Mouse (Mus musculus) urinary bladder, postnatal 14 days (tissue): ENCODE measurements around the gene Bank1.
"Not testable (repeated sequence)": the region's sequence is repeated elsewhere in the genome, so short reads cannot be mapped to it uniquely, and the experiment has no call there.

Experiments used
- DNase-seq: peaks from one replicate; pipeline ENCODE4 v3.0.0; 2021; ENCODE audit warnings: low spot score

Gene Bank1

GRCm38 (mm10) chr3:136325783-136326182, at the start of gene Bank1:
TSS of gene Bank1 (minus strand) at chr3:136326066.
- peak; percentile 5 for DNase-seq

GRCm38 (mm10) chr3:136369916-136370315, 44.0 kb upstream of the Bank1 start:
- DNase-seq, result no peak

GRCm38 (mm10) chr3:136369466-136369865, 43.6 kb upstream of the Bank1 start:
- DNase-seq, result no peak

DNA sequence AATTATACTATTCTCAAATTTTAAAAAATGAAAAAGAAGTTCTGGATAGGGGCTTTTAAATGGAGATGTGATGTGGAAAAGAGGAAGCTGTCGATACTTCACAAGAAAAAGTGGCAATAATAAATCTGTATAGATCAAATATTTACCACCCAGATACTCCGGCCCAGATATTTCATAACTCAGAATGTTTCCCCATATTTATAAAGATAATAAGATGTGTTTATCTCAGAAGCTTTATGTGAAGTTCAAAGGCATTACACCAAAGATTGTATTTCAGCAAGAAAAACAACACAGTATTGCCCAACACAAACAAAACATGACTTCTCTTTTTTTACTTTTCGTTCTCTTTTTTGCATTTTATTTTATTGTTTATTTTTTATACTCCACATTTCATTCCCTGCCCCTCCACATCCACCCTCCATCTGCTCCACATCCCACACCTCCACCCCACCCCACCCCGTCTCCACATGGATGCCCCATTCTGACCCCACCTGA, 42.7 kb upstream of the Bank1 start:
- no peak for DNase-seq

GRCm38 (mm10) chr3:136349690-136350089, 23.8 kb upstream of the Bank1 start:
- no peak for DNase-seq

DNA sequence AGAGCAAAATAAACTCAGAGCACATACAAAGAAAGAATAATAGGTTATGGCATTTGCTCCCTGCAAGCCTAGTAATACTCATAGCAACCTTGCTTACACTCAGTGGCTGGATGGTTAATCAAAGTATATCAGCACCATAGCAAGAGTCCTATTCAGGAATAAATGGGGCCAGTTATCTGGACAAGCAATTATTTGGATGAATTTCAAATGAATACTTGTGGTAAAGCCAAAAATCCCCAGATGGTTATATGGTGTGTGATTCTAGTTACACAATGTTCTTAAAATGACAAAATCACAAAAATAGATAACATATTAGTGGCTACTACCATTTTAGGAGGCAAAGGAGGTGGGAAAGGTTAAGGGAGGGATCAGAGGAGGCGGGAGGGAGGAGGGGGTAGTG, 22.7 kb upstream of the Bank1 start:
- no peak for DNase-seq

GRCm38 (mm10) chr3:136347277-136347676, 21.4 kb upstream of the Bank1 start:
- no peak for DNase-seq

- no peak for DNase-seq
Observed at GRCm38 (mm10) chr3:136341911-136342310, 16.0 kb upstream of the Bank1 start.

- no peak for DNase-seq
Observed at GRCm38 (mm10) chr3:136339896-136340295, 14.0 kb upstream of the Bank1 start.

DNA sequence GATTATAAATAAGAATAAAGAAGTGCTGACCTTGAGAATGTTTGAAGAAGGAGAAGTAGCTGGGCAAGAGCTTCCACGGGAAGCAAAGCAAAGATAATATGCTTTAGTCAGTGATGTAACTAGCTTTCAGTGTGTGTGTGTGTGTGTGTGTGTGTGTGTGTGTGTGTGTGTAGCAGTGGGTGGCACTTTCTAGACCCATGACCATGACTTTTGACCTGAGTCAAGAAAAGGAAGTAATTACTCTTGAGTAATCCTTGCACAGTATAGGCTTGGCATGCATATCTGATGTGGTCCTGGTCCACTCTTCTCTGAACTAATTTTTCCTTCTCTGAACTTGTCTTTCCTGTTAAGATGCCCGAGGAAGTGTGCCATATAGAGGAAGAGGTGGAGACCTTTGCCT, 5.3 kb upstream of the Bank1 start:
- DNase-seq, result no peak

GRCm38 (mm10) chr3:136330043-136330442, 4.2 kb upstream of the Bank1 start:
- DNase-seq, result no peak

GRCm38 (mm10) chr3:136329133-136329532, 3.3 kb upstream of the Bank1 start:
- DNase-seq, result no peak

- DNase-seq, result not testable (repeated sequence)
Observed at GRCm38 (mm10) chr3:136324716-136325115, 1.1 kb downstream of the Bank1 start.

GRCm38 (mm10) chr3:136321936-136322335, 3.9 kb downstream of the Bank1 start:
- DNase-seq, result no peak

DNA sequence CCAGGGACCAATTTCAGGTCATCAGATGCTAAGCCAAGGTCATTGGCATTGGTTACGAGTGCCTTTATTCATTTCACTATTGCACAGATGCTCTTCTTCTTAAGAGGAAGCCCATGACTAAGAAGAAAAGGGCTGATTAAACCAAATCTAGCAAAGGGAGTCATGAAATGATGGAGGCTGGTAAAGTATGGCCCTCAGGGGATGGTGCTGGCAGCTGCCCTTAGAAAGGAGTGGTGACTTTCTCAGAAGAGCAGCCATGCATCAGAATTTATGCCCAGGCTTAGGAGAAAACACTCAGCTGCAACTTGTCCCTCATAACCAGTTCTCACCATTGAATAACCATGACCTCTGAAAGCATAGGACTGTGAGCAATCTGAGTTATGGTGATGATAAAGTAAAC, 17.4 kb downstream of the Bank1 start:
- DNase-seq, result no peak

- DNase-seq, result no peak
Observed at GRCm38 (mm10) chr3:136306564-136307158, 19.2 kb downstream of the Bank1 start.

GRCm38 (mm10) chr3:136302541-136302940, 23.3 kb downstream of the Bank1 start:
- DNase-seq, result no peak

- DNase-seq, result not testable (repeated sequence)
Observed at GRCm38 (mm10) chr3:136300810-136301209, 25.1 kb downstream of the Bank1 start.

GRCm38 (mm10) chr3:136297355-136297754, 28.5 kb downstream of the Bank1 start:
- DNase-seq, result no peak

DNA sequence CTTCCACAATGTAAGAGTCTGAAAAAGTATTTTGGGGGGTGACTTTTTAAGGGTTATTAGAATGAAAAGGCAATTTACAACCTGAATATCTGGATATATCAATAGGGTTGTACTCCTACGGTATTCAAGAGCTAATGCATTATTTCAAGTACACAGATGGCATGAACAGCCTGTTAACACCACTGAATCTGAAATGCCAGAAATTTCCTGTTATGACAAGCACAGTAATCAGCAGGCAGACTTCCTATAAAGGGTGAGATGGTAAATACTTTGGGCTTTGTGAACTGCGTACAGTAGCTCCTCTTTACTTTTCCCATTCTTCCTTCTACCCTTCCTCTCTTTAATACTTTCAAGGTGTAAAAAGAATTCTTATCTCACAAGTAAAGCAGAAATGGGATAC, 30.6 kb downstream of the Bank1 start:
- DNase-seq, result no peak

DNA sequence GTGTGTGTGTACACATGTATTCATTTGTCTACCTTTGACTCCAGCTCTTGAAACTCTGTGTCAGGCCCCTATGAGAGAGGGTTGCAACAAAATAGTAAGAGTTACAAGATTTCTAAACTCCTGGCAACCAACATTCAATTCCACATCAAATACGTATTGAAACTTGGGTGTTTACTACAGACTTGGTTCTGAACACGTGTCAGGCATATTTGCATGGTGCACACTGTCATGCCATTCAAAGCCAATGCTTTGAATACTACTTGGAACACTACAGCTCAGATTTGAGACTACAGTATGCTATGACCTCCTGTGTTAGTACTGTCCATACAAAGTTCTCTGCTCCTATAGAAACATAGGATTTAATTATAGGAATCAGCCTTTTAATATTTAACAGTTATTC, 38.0 kb downstream of the Bank1 start:
- no peak for DNase-seq

DNA sequence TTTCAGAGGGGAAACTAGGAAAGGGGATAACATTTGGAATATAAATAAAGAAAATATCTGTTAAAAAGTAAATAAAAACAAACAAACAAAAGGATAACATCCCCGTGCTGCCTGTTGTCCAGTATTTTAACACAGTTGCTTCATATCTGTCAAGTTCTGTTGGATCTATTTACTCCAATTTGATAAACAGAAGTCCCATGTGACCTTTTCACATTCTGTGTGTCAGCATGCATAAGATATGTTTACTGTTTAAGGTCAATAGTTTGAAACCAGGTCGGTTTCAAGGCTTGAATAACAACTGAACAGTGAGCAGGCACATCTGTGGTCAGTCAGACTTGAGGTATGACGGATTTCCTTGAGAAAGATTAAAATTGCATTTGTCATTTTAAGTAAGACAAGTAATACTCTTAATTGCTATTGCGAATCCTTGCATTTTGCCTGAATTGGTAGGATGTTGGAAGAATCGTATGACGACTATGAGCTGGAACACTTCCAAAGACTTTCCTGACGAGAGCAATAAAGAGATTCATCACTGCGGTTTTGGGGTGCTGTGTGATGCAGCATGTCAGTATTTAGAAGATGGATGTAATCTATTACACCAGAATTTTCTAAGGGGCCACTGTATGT, 60.8 kb downstream of the Bank1 start:
- no peak for DNase-seq

GRCm38 (mm10) chr3:136257761-136258160, 68.1 kb downstream of the Bank1 start:
- no peak for DNase-seq

DNA sequence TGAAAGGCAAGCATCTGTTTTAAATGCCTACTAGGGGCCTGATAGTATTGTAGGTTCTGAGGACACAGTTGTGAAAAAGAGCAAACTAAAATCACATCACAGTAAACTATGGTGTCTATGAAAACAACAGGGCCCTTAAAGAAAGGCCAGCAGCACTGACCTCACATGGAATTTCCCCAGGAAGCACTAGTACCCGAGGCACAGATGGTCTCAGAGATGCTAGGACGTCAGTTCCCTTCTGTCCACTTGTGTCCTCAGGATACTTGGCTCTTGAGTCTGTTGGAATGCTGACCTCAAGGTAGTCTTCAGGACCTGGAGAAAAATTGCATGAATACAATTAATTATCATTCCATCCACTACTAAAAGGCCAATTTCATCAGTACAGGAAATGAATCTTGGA, 71.2 kb downstream of the Bank1 start:
- DNase-seq, result no peak
